ENCODE assay signal across 15 mouse cellular contexts in the genomic region with DNA sequence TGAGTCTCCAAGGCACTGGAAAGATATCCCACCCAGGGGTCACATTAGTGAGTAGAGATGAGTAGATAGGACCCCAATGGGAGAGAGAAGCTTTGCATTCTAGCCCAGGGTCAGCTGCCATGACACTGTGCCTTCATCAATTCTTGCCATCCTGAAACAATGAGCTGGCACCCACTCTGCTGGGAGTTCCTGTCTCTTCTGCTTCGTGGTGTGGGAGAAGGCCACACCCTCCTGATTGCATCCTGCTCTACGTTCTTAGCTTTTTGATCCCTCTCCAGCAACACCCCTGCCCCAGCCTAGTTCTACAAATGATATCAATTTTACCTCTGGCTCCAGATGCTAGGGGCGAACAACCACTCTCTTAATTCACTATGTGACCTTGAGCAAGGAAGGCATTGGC. TPM values are rescaled to one million over a fixed set of nuclear protein-coding genes. Genes with fewer than 3 reads are reported as not detected.
A peak's percentile ranks its signal among the peaks of the same experiment; 100 is the strongest.
DNase-seq lines count a peak whose midpoint lies in the region; ATAC-seq and TF ChIP-seq lines count a peak whose summit lies in the region.
"Had no signal": no experiment of that assay in that cellular context is flagged by ENCODE, and none has a peak within 500 bp of the region (broad histone marks: within the 10 kb centered on the region; RNA-seq: fewer than 3 reads in every experiment).

No protein-coding gene starts in this region.

- ATAC-seq in granulocyte monocyte progenitor cell, adult 5-6 weeks (replicated peaks; ENCODE audit: poor library complexity, severe bottlenecking) = peak; percentile 30; the same call in 1 of the 2 replicates
- no peak for ATAC-seq in forebrain, embryonic 16.5 days
- ATAC-seq: hindbrain, embryonic 16.5 days; midbrain, embryonic 16.5 days; Patski had no signal

- H3K9ac ChIP-seq in heart, adult 2 months (ENCODE audit: low read depth, low read length) = no peak overlapping the region
- H3K9ac ChIP-seq in forebrain, embryonic 16.5 days (replicated peaks; ENCODE audit: low read depth, low read length) = no peak overlapping the region
- H3K9ac ChIP-seq: neural tube, embryonic 13.5 days had no signal

- TF ChIP-seq POLR2A in heart, adult 2 months (IDR thresholded peaks at IDR 0.05; ENCODE audit: insufficient read depth, low read depth, low read length) = no peak

- H3K9me3 ChIP-seq in forebrain, embryonic 16.5 days (ENCODE audit: control insufficient read depth, low read length) = no peaks in the 10 kb centered on the region
- H3K9me3 ChIP-seq: neural tube, embryonic 13.5 days had no signal

- intact Hi-C loops in heart, adult 2 months (cut with DNase I) = loop anchor here (2.0 kb wide), 1 partner anchor 20 kb away; no protein-coding TSS in a partner anchor

- H3K36me3 ChIP-seq in heart, adult 2 months (ENCODE audit: control insufficient read depth, insufficient read depth, low read length) = peaks cover 11% of the 10 kb centered on the region
- no peaks in the 10 kb centered on the region for H3K36me3 ChIP-seq in forebrain, embryonic 16.5 days (ENCODE audit: control insufficient read depth, insufficient read depth)
- H3K36me3 ChIP-seq: neural tube, embryonic 13.5 days had no signal

- H3K79me2 ChIP-seq in heart, adult 2 months (replicated peaks; ENCODE audit: control insufficient read depth, insufficient read depth, low read length) = no peaks in the 10 kb centered on the region

- H3K4me3 ChIP-seq in heart, adult 2 months = no peak overlapping the region
- H3K4me3 ChIP-seq in forebrain, embryonic 16.5 days (replicated peaks; ENCODE audit: low read length) = no peak overlapping the region
- H3K4me3 ChIP-seq: neural tube, embryonic 13.5 days had no signal

- H3K27ac ChIP-seq in heart, adult 2 months = peak overlapping the region; percentile 72
- H3K27ac ChIP-seq in forebrain, embryonic 16.5 days (ENCODE audit: low read length) = no peak overlapping the region
- H3K27ac ChIP-seq: neural tube, embryonic 13.5 days had no signal

- no peak for TF ChIP-seq EP300 in heart, adult 2 months (IDR thresholded peaks at IDR 0.05; ENCODE audit: insufficient read depth, low read depth, low read length)

- 31% methylated on average over 3 of the region's 3 CpGs for WGBS in heart, adult 2 months
- WGBS in forebrain, embryonic 16.5 days = 84% methylated on average over 3 of the region's 3 CpGs

- no peaks in the 10 kb centered on the region for H3K27me3 ChIP-seq in heart, adult 2 months (ENCODE audit: control insufficient read depth, insufficient read depth, low read length)
- H3K27me3 ChIP-seq in forebrain, embryonic 16.5 days (replicated peaks; ENCODE audit: control insufficient read depth, insufficient read depth, low read length) = no peaks in the 10 kb centered on the region
- H3K27me3 ChIP-seq: neural tube, embryonic 13.5 days; Patski had no signal

- TF ChIP-seq CTCF in heart, adult 2 months (IDR thresholded peaks at IDR 0.05) = no peak

- H3K4me1 ChIP-seq in heart, adult 2 months (ENCODE audit: control insufficient read depth, insufficient read depth, low read length) = peaks cover 19% of the 10 kb centered on the region
- H3K4me1 ChIP-seq in forebrain, embryonic 16.5 days (replicated peaks; ENCODE audit: control insufficient read depth, insufficient read depth, low read length) = no peaks in the 10 kb centered on the region

- H3K4me2 ChIP-seq in forebrain, embryonic 16.5 days (ENCODE audit: low read length) = no peak overlapping the region
- H3K4me2 ChIP-seq: neural tube, embryonic 13.5 days had no signal

- DNase-seq in heart, adult 2 months = peak in 1 of 2 experiments; percentile 28
- DNase-seq in heart, adult 18-20 months = no peak
- DNase-seq in kidney, postnatal 14 days = peak; percentile 34
- no peak for DNase-seq in kidney, adult 8-10 months
- peak; percentile 77 for DNase-seq in lung, postnatal 36 days
- no peak for DNase-seq in c-Kit-positive CD71-positive TER-119-positive erythroid progenitor cells, embryonic 14.5 days (ENCODE audit: low spot score)
- DNase-seq: cerebellum, adult 11-12 months; gastrocnemius, postnatal 10 days; kidney, adult 11 months had no signal

RNA-seq across cellular contexts. Expression of a gene that starts 3.4 kb away (rescaled TPM):
- 10 to 100 TPM; 20.9 to 22.4 TPM for total RNA-seq in heart, adult 2 months (2021)
- 5.6 and 8.1 TPM in 2 replicates for polyA plus RNA-seq in heart, adult 2 months (2012; rRNA removed)
- 10 to 100 TPM; 18.3 to 22.5 TPM for total RNA-seq in heart, adult 18-20 months (2021)
- 43.5 and 60.4 TPM in 2 replicates for total RNA-seq in granulocyte monocyte progenitor cell, adult 5-6 weeks (2014; fragmentation: Nextera tagmentation)
- 33.8 and 45.6 TPM in 2 replicates for total RNA-seq in granulocyte monocyte progenitor cell, adult 5-6 weeks (2017)
- 45.5 and 50.4 TPM in 2 replicates for polyA plus RNA-seq in forebrain, embryonic 16.5 days (2015; fragmentation: Nextera tagmentation; extraction: Ambion mirVana)

Comparison
In these comparisons a context has a peak if more than half of its experiments do, and no peak if none do; other contexts are left out.
1. DNase-seq: peak in kidney, postnatal 14 days (single experiment) and lung, postnatal 36 days (single experiment); none in heart, adult 18-20 months (0 of 2), kidney, adult 8-10 months (0 of 2) and c-Kit-positive CD71-positive TER-119-positive erythroid progenitor cells, embryonic 14.5 days (single experiment).